Mouse (Mus musculus) small intestine, adult 2 months (tissue): ENCODE measurements at regions not wholly inside any gene's neighbourhood (a gene's known extent, or its start where the extent isn't known, plus 50 kb on each side); places are given as distances from the start of the nearest gene placed in this dataset.

Experiments
- CTCF ChIP-seq: fragments of 200-500 bp; IDR thresholded peaks from 2 replicates; pipeline ENCODE4 v1.5.1; 2012; ENCODE audit warnings: low read depth, mild to moderate bottlenecking, control low read depth, inconsistent platforms, low read length, moderate library complexity, mixed read lengths; ENCODE audit not compliant: insufficient replicate concordance, insufficient read length; ENCODE audit errors: extremely low read depth
- POLR2A ChIP-seq: fragments of 200-500 bp; IDR thresholded peaks from 2 replicates; pipeline ENCODE4 v1.6.1; 2012; ENCODE audit warnings: low read depth, mild to moderate bottlenecking, control low read depth, inconsistent platforms, low read length, moderate library complexity

GRCm38 (mm10) chr10:37502505-37502904 lies 363.8 kb upstream of the Marcks start:
- TF ChIP-seq POLR2A (no peak), CTCF (no peak)
